18 mouse cellular contexts compared by ENCODE assay signal in the genomic region with DNA sequence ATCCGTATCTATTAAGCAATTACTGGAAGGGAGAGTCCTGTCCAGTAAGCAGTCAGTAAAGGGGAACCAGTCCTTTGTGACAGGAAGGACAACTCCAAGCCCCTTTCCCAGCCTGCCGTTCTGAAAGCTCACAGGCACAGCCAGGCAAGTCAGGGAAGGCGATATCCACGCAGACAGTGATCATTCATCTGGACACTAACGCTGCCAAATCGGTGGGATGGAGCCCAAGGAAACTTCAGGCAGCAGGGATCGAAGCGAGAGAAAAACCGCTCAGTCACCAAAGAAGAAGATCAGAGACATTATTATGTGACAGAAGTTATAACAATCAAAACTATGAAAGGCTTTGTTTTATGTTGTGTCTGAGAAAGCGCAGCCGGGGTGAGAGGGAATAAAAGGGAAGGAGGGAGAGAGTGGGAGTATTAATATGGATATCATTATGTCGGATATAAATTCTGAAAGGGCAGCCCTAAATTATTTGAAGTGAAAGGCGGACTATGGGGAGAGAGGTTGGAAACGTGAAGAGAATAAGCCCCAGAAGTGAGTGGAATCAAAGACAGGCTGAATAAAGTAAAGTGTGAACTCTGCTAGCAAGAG. TPM values are rescaled to one million over a fixed set of nuclear protein-coding genes. Genes with fewer than 3 reads are reported as not detected.
DNase-seq lines count a peak whose midpoint lies in the region; ATAC-seq and TF ChIP-seq lines count a peak whose summit lies in the region.
"Had no signal": no experiment of that assay in that cellular context is flagged by ENCODE, and none has a peak within 500 bp of the region (broad histone marks: within the 10 kb centered on the region; RNA-seq: fewer than 3 reads in every experiment).

No protein-coding gene starts in this region.

- DNase-seq in embryonic facial prominence, embryonic 10.5 days (ENCODE audit: low spot score), result no peak
- peak; percentile 83 for DNase-seq in midbrain, embryonic 11.5 days (ENCODE audit: low spot score, missing footprints)
- DNase-seq in midbrain, postnatal 0 days (ENCODE audit: low spot score), result no peak
- no peak for DNase-seq in limb, embryonic 14.5 days (ENCODE audit: low spot score)
- peak; percentile 31 for DNase-seq in retina, embryonic 14.5 days (ENCODE audit: low spot score)
- DNase-seq in ovary, postnatal 14 days (ENCODE audit: low spot score), result no peak
- DNase-seq in heart, postnatal 4 days, result no peak
- DNase-seq: cerebellum, postnatal 25 days; gastrocnemius, postnatal 25 days; heart, postnatal 14 days; kidney, adult 2 months; kidney, postnatal 25 days; lung, postnatal 14 days had no signal

- H3K4me2 ChIP-seq in embryonic facial prominence, embryonic 12.5 days (replicated peaks), result no peak overlapping the region
- H3K4me2 ChIP-seq in midbrain, embryonic 11.5 days, result no peak overlapping the region
- no peak overlapping the region for H3K4me2 ChIP-seq in midbrain, postnatal 0 days (ENCODE audit: low read depth, low read length, poor library complexity, severe bottlenecking)
- no peak overlapping the region for H3K4me2 ChIP-seq in limb, embryonic 14.5 days (replicated peaks; ENCODE audit: low read depth, low read length, severe bottlenecking)
- H3K4me2 ChIP-seq: midbrain, embryonic 12.5 days had no signal

- TF ChIP-seq CTCF in midbrain, postnatal 0 days (IDR thresholded peaks at IDR 0.05), result no peak

- TF ChIP-seq POLR2A in limb, embryonic 14.5 days (IDR thresholded peaks at IDR 0.05; ENCODE audit: borderline replicate concordance, extremely low read depth, insufficient read depth, insufficient read length), result no peak

- WGBS in embryonic facial prominence, embryonic 12.5 days, result 38% methylated on average over 14 of the region's 14 CpGs
- 56% methylated on average over 14 of the region's 14 CpGs for WGBS in embryonic facial prominence, embryonic 10.5 days
- WGBS in midbrain, embryonic 11.5 days, result 63% methylated on average over 14 of the region's 14 CpGs
- WGBS in midbrain, postnatal 0 days, result 26% methylated on average over 14 of the region's 14 CpGs
- 32% methylated on average over 14 of the region's 14 CpGs for WGBS in limb, embryonic 14.5 days

- ATAC-seq in embryonic facial prominence, embryonic 12.5 days (ENCODE audit: insufficient number of reproducible peaks, insufficient read depth, low FRiP score, low TSS enrichment), result no peak
- ATAC-seq in midbrain, embryonic 11.5 days (ENCODE audit: low FRiP score), result no peak
- no peak for ATAC-seq in midbrain, postnatal 0 days (ENCODE audit: low FRiP score)
- no peak for ATAC-seq in limb, embryonic 14.5 days (ENCODE audit: low FRiP score, low read depth)

- H3K9me3 ChIP-seq in embryonic facial prominence, embryonic 12.5 days, result no peaks in the 10 kb centered on the region
- no peaks in the 10 kb centered on the region for H3K9me3 ChIP-seq in embryonic facial prominence, embryonic 10.5 days
- H3K9me3 ChIP-seq in midbrain, embryonic 11.5 days (ENCODE audit: control insufficient read depth, low read length), result no peaks in the 10 kb centered on the region
- no peaks in the 10 kb centered on the region for H3K9me3 ChIP-seq in midbrain, postnatal 0 days (ENCODE audit: low read length)
- no peaks in the 10 kb centered on the region for H3K9me3 ChIP-seq in limb, embryonic 14.5 days (ENCODE audit: control insufficient read depth, low read length)
- H3K9me3 ChIP-seq: forebrain, embryonic 10.5 days; heart, embryonic 10.5 days; midbrain, embryonic 12.5 days had no signal

- H3K27me3 ChIP-seq in embryonic facial prominence, embryonic 12.5 days, result no peaks in the 10 kb centered on the region
- no peaks in the 10 kb centered on the region for H3K27me3 ChIP-seq in embryonic facial prominence, embryonic 10.5 days (replicated peaks; ENCODE audit: low read depth, poor library complexity, severe bottlenecking)
- no peaks in the 10 kb centered on the region for H3K27me3 ChIP-seq in midbrain, embryonic 11.5 days (ENCODE audit: control insufficient read depth, insufficient read depth, low read length)
- no peaks in the 10 kb centered on the region for H3K27me3 ChIP-seq in midbrain, postnatal 0 days (ENCODE audit: insufficient read depth, low read length)
- H3K27me3 ChIP-seq in limb, embryonic 14.5 days (ENCODE audit: control insufficient read depth, insufficient read depth, low read length), result no peaks in the 10 kb centered on the region
- H3K27me3 ChIP-seq: midbrain, embryonic 12.5 days had no signal

- H3K36me3 ChIP-seq in embryonic facial prominence, embryonic 12.5 days, result peaks cover 4% of the 10 kb centered on the region; the same call in 1 of the 2 replicates
- no peaks in the 10 kb centered on the region; the same call in 1 of the 2 replicates for H3K36me3 ChIP-seq in embryonic facial prominence, embryonic 10.5 days (replicated peaks)
- H3K36me3 ChIP-seq in midbrain, embryonic 11.5 days (ENCODE audit: control insufficient read depth, insufficient read depth, low read length), result no peaks in the 10 kb centered on the region
- H3K36me3 ChIP-seq in midbrain, postnatal 0 days (ENCODE audit: insufficient read depth, low read length), result peaks cover under 1% of the 10 kb centered on the region; the same call in 1 of the 2 replicates
- H3K36me3 ChIP-seq in limb, embryonic 14.5 days (ENCODE audit: control insufficient read depth, insufficient read depth, low read length), result no peaks in the 10 kb centered on the region
- H3K36me3 ChIP-seq: forebrain, embryonic 10.5 days; heart, embryonic 10.5 days; midbrain, embryonic 12.5 days had no signal

- H3K4me1 ChIP-seq in embryonic facial prominence, embryonic 12.5 days, result peaks cover 17% of the 10 kb centered on the region
- H3K4me1 ChIP-seq in embryonic facial prominence, embryonic 10.5 days, result peaks cover 22% of the 10 kb centered on the region
- no peaks in the 10 kb centered on the region for H3K4me1 ChIP-seq in midbrain, embryonic 11.5 days (ENCODE audit: control insufficient read depth, insufficient read depth, low read length)
- H3K4me1 ChIP-seq in midbrain, postnatal 0 days (ENCODE audit: insufficient read depth, low read length), result no peaks in the 10 kb centered on the region
- peaks cover 13% of the 10 kb centered on the region for H3K4me1 ChIP-seq in limb, embryonic 14.5 days (ENCODE audit: control insufficient read depth, insufficient read depth, low read length)

- H3K9ac ChIP-seq in embryonic facial prominence, embryonic 12.5 days, result no peak overlapping the region
- no peak overlapping the region for H3K9ac ChIP-seq in midbrain, embryonic 11.5 days (ENCODE audit: low read length)
- no peak overlapping the region for H3K9ac ChIP-seq in midbrain, postnatal 0 days (replicated peaks; ENCODE audit: low read length, poor library complexity, severe bottlenecking)
- no peak overlapping the region for H3K9ac ChIP-seq in limb, embryonic 14.5 days (ENCODE audit: low read depth, low read length, severe bottlenecking)
- H3K9ac ChIP-seq: liver, embryonic 14.5 days; midbrain, embryonic 12.5 days had no signal

- H3K4me3 ChIP-seq in embryonic facial prominence, embryonic 12.5 days, result no peak overlapping the region
- no peak overlapping the region for H3K4me3 ChIP-seq in embryonic facial prominence, embryonic 10.5 days
- no peak overlapping the region for H3K4me3 ChIP-seq in midbrain, embryonic 11.5 days (ENCODE audit: low read depth, low read length)
- no peak overlapping the region for H3K4me3 ChIP-seq in midbrain, postnatal 0 days (ENCODE audit: low read depth, low read length)
- no peak overlapping the region for H3K4me3 ChIP-seq in limb, embryonic 14.5 days (replicated peaks; ENCODE audit: low read length)
- H3K4me3 ChIP-seq: forebrain, embryonic 10.5 days; heart, embryonic 10.5 days; midbrain, embryonic 12.5 days had no signal

- 0 out of 2 replicates have a peak overlapping the region, but pooled peaks have one; percentile 17 for H3K27ac ChIP-seq in embryonic facial prominence, embryonic 12.5 days
- H3K27ac ChIP-seq in embryonic facial prominence, embryonic 10.5 days (replicated peaks), result no peak overlapping the region
- H3K27ac ChIP-seq in midbrain, embryonic 11.5 days (ENCODE audit: low read depth, low read length), result no peak overlapping the region
- no peak overlapping the region for H3K27ac ChIP-seq in midbrain, postnatal 0 days (ENCODE audit: low read depth, low read length)
- 0 out of 2 replicates have a peak overlapping the region, but pooled peaks have one; percentile 26 for H3K27ac ChIP-seq in limb, embryonic 14.5 days (replicated peaks; ENCODE audit: low read depth, low read length)
- H3K27ac ChIP-seq: forebrain, embryonic 10.5 days; heart, embryonic 10.5 days; liver, embryonic 14.5 days; midbrain, embryonic 12.5 days had no signal

RNA-seq across cellular contexts. Expression of a gene that starts 29.0 kb away (rescaled TPM):
- polyA plus RNA-seq in embryonic facial prominence, embryonic 12.5 days (2016; fragmentation: Nextera tagmentation; extraction: Ambion mirVana), result 14.5 and 15.2 TPM in 2 replicates
- 1.6 and 2.5 TPM in 2 replicates for polyA plus RNA-seq in embryonic facial prominence, embryonic 10.5 days (2016; fragmentation: Nextera tagmentation; extraction: Ambion mirVana)
- polyA plus RNA-seq in midbrain, embryonic 11.5 days (2014; fragmentation: Nextera tagmentation; extraction: Ambion mirVana), result 1.6 and 1.8 TPM in 2 replicates
- 1.3 and 13.1 TPM in 2 replicates for total RNA-seq in midbrain, postnatal 0 days (2014; rRNA removed)
- 0.59 and 0.91 TPM in 2 replicates for polyA plus RNA-seq in midbrain, postnatal 0 days (2015; fragmentation: Nextera tagmentation; extraction: Ambion mirVana)
- polyA plus RNA-seq in limb, embryonic 14.5 days (2012; rRNA removed), result 66.6 and 76.3 TPM in 2 replicates
- 25.5 and 26.6 TPM in 2 replicates for polyA plus RNA-seq in limb, embryonic 14.5 days (2014; fragmentation: Nextera tagmentation; extraction: Ambion mirVana)
- total RNA-seq in heart, postnatal 4 days (2021), result under 1 TPM; 0.36 to 0.52 TPM

Comparison
In these comparisons a context has a peak if more than half of its experiments do, and no peak if none do; other contexts are left out.
1. H3K27ac ChIP-seq: peak in embryonic facial prominence, embryonic 12.5 days (single experiment) and limb, embryonic 14.5 days (single experiment); none in embryonic facial prominence, embryonic 10.5 days (single experiment), midbrain, embryonic 11.5 days (single experiment) and midbrain, postnatal 0 days (single experiment).
2. DNase-seq: peak in midbrain, embryonic 11.5 days (single experiment) and retina, embryonic 14.5 days (single experiment); none in embryonic facial prominence, embryonic 10.5 days (single experiment), midbrain, postnatal 0 days (single experiment), limb, embryonic 14.5 days (single experiment), ovary, postnatal 14 days (single experiment) and heart, postnatal 4 days (single experiment).